Mouse (Mus musculus): Measurements from ENCODE around the gene Dusp5. TPM values are rescaled to one million over a fixed set of nuclear protein-coding genes. Genes with fewer than 3 reads are reported as not detected.

Dusp5 gene
- polyA plus RNA-seq (2015; fragmentation: Nextera tagmentation; extraction: Ambion mirVana) = 33.2 and 34.4 TPM in 2 replicates

GRCm38 (mm10) chr19:53528752-53529454, at the start of gene Dusp5:
Gene Dusp5 (plus strand): TSS chr19:53529109.
- peak; percentile 99 for DNase-seq (ENCODE audit: low spot score)

- DNase-seq (ENCODE audit: low spot score) = peak; percentile 70
Measured at GRCm38 (mm10) chr19:53479590-53479989, 49.3 kb upstream of the Dusp5 start.

GRCm38 (mm10) chr19:53482093-53482492, 46.8 kb upstream of the Dusp5 start:
- DNase-seq (ENCODE audit: low spot score) = no peak

GRCm38 (mm10) chr19:53482527-53482926, 46.4 kb upstream of the Dusp5 start:
- DNase-seq (ENCODE audit: low spot score) = no peak

DNA sequence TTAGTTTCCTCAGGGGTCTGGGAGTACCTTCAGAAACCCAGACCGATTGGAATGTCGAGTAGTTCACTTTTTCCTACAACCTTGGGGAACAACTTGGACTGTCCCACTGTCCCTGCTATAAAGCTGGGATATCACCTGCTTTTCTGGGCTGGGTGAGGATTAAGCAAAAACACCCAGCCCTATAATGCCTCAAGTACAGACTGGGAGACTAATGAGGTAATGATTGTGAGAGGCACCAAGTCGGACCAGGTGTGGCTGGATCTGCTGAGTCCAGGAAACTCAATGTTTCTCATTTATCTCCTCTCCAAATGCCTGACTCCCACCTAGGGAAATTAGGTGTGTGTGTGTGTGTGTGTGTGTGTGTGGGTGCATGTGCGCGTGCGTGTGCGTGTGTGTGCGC, 44.9 kb upstream of the Dusp5 start:
- no peak for DNase-seq (ENCODE audit: low spot score)

GRCm38 (mm10) chr19:53484918-53485317, 44.0 kb upstream of the Dusp5 start:
- no peak for DNase-seq (ENCODE audit: low spot score)

- no peak for DNase-seq (ENCODE audit: low spot score)
Measured at GRCm38 (mm10) chr19:53489187-53489586, 39.7 kb upstream of the Dusp5 start.

DNA sequence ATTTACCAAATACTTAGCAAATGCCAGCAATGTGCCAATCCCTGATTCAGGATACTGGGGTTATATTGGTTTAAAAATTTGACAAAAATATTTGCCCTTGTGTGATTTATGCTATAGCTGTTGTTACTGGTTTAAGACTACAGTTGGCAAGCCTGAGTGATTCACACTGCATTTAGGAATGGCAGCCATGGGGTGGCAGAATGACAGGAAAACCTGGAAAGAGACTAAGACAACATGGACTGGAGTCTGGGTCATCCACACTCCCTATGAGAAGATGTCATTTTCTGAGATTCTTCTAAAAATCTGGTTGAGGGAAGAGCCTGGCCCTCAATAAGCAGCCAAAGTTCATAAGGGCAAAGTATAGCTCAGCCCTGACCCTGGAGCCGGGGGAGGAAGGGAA, 39.0 kb upstream of the Dusp5 start:
- no peak for DNase-seq (ENCODE audit: low spot score)

- no peak for DNase-seq (ENCODE audit: low spot score)
Measured at GRCm38 (mm10) chr19:53490898-53491297, 38.0 kb upstream of the Dusp5 start.

DNA sequence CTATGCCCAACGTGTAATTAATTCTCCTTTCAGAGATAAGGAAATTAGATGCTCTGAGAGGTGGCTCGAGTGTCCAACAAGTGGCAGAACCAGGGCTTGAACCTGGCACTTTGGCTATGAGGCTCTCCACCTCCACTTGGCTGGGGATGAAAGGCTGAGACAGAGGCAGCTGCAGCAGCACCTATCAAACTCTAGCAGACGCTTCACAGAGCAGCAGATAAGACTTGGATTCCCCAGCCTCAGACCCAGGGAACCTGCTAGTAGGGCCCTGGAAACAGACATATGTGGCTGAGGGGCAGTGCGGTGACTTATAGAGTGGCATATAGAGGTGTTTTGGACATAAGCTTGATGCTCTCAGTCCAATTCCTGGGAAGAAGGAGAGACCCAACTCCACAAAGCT, 36.4 kb upstream of the Dusp5 start:
- DNase-seq (ENCODE audit: low spot score) = no peak

DNA sequence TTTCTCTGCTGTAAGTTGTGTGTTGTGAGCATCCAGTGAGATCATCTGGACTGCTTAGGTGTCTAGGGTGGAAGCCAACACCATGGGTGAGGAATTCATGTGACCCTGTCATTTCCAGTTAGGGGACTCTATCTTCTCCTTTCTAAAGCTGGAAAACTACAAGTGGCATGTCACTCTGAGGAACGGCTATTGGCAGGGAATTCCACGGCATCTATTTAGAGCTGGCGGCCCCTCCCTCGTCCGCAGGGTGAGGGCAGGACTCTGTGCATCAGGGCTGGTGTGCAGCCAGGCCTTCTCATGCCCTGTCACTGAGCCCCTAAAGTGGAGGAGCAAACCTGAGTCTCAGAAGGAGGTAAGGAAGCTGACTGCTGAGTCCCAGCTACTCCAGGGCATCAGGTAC, 35.0 kb upstream of the Dusp5 start:
- no peak for DNase-seq (ENCODE audit: low spot score)

GRCm38 (mm10) chr19:53497910-53498309, 31.0 kb upstream of the Dusp5 start:
- DNase-seq (ENCODE audit: low spot score) = no peak

- no peak for DNase-seq (ENCODE audit: low spot score)
Measured at GRCm38 (mm10) chr19:53499049-53499448, 29.9 kb upstream of the Dusp5 start.

GRCm38 (mm10) chr19:53499451-53499940, 29.4 kb upstream of the Dusp5 start:
- DNase-seq (ENCODE audit: low spot score) = no peak

DNA sequence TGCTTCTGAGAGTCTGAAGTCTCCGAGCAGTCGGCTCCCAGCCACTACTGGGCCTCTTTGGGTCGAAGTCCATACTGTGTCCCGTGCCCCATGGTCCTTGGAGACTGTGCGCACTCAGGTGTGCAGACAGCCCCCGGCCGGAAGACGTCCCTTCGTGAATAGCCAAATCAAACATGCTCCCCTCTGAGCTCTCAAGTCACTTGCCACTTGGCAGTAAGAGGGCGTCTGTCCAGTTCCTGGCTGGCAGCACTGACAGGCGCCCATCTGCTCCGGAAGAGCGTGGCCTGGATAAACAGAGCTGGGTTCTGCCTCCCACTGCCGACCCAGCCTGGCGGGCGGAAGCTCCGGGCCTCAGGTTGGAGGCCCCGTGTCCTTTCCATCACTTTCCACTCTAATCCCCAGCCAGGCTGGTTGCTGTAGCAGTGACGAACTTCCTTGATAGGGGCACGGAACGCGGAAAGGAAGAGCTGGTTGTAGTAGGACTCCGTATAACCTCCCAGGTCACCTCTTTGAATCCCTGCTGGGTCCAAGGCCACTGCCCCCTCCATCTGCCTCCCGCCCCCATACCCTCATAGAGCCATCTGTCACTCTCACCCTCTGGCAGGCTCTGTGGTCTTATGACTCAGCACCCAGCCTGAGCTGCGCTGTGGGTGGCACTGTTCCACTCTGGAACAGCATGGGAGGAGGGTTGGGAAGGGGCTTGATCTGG, 28.5 kb upstream of the Dusp5 start:
- DNase-seq (ENCODE audit: low spot score) = peak; percentile 26

DNA sequence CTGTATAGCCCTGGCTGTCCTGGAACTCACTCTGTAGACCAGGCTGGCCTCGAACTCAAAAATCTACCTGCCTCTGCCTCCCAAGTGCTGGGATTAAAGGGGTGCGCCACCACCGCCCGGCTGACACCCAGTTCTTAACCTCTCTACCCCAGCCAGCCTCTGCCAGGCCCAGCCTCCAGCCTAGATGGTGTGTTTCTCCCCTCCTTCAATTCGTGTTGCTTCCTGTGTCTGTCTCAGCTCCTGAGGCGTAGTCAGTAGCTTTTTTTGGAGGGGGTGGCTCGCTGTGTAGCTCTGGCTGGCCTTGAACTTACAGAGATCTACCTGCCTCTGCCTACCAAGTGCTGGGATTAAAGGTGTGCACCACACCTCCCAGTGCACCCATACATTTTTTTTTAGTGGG, 27.7 kb upstream of the Dusp5 start:
- peak; percentile 55 for DNase-seq (ENCODE audit: low spot score)

DNA sequence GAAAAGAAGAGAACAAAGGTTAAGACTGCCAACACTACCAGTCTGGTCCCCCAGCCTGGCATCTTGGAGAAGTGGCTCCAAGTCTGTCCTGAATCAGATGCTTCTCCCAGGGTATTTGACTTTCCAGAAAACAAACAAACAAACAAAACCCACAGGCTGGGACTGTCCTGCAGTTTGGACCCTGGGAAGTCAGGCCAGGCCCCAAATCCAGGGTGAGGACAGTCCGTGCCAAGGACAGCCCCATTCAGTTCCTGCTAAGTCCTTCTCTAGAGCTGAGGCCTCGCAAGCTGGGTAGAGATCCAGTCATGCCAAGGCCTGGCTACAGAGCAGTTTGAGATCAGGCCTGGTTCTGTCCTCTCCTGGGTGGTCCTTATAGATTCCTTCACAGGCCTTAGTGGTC, 27.1 kb upstream of the Dusp5 start:
- DNase-seq (ENCODE audit: low spot score) = no peak

GRCm38 (mm10) chr19:53502891-53503371, 26.0 kb upstream of the Dusp5 start:
- peak; percentile 92 for DNase-seq (ENCODE audit: low spot score)

DNA sequence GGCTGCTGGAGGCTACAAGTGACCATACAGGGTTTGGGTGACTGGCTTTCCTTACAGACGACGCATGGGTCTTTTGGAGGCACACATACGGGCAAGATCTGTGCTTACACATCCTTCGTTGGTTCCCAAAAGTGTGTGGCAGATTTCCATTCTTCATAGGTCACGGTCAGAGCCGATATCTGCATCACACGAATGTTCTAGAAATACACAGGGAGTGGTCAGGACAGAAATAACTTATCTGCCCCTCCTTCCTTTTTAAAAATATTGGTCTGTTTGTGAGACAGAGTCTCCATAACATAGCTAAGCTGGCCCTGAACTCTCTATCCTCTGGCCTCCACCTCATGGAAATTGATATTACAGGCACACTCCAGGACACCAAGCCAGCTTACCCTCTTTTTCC, 24.7 kb upstream of the Dusp5 start:
- no peak for DNase-seq (ENCODE audit: low spot score)

- DNase-seq (ENCODE audit: low spot score) = no peak
Measured at GRCm38 (mm10) chr19:53505728-53506127, 23.2 kb upstream of the Dusp5 start.

DNA sequence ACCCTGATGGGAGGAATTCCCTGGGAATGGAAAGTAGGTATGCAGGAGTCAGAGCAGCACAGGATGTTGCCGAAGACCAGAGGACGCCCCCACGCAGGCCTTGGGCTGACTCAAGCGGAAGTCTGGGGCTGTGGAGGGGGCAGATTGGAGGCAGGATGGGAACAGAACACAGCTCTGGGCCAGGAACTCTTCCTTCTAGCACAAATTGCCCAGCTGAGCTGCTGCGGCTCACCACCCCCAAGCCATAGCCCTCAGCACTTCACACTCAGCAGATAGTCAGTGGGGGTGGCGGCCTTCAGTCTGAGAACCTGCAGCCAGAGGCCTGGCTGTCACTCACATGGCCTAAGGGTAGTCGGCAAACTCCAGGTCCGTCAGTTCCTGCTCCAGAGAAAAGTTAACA, 21.4 kb upstream of the Dusp5 start:
- DNase-seq (ENCODE audit: low spot score) = peak; percentile 63

DNA sequence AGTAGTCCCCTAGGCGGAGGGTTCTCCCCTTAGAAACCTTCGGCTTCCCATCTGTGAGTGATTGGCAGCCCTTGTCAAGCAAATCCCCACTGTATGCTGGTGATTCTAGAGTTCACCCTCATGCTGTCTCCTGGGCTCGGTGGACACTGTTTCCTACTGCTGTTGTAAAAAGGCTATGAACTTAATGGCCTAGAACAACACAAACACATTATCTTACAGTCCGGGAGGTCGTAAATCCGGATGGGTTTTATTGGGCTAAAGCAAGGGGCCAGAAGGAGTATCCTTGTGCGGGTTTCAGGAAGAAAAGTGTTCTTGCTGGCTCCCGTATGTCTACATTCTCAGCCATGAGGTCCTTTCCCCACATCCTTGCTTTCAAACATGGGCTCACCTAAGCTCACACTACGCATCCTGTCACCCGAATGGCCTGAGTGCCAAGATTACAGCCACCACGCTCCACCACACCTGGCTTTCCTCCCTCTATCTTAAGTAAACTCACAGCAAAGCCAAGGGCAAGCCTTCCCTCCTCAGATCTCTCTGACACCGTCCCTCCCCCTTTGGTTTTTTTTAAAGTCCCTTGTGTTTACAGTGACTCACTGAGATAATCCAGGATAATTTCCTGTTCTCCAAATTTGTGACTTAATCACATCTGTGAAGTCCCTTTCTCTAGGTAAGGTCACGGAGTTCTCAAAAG, 17.5 kb upstream of the Dusp5 start:
- no peak for DNase-seq (ENCODE audit: low spot score)
